Mouse (Mus musculus) midbrain, embryonic 14.5 days (tissue): Measurements from ENCODE around the gene Fh1. TPM values are rescaled to one million over a fixed set of nuclear protein-coding genes. Genes with fewer than 3 reads are reported as not detected.

ENCODE experiments used
- ATAC-seq: fragments of 200-750 bp; cut with Nextera tagmentation; 2 replicates; pipeline ENCODE4 v1.8.0; 2017; ENCODE audit warnings: moderate number of reproducible peaks, moderate library complexity; ENCODE audit not compliant: low FRiP score, low TSS enrichment
- DNase-seq: peaks from one replicate; pipeline ENCODE4 v3.0.0-alpha.2; 2015
- H3K27ac ChIP-seq: fragments of 300-500 bp; sonication (generic); replicated peaks from 2 replicates; pipeline ENCODE4 v1.5.1; 2014; ENCODE audit warnings: mild to moderate bottlenecking, low read depth, low read length, moderate library complexity
- H3K27me3 ChIP-seq: fragments of 300-500 bp; sonication (generic); 2 replicates; pipeline ENCODE4 v1.6.1; 2014; ENCODE audit warnings: low read length, control low read depth, mixed read lengths; ENCODE audit not compliant: control insufficient read depth, insufficient read depth
- H3K36me3 ChIP-seq: fragments of 300-500 bp; sonication (generic); 2 replicates; pipeline ENCODE4 v1.6.1; 2014; ENCODE audit warnings: low read length, control low read depth; ENCODE audit not compliant: control insufficient read depth, insufficient read depth
- H3K4me1 ChIP-seq: fragments of 300-500 bp; sonication (generic); 2 replicates; pipeline ENCODE4 v1.6.1; 2014; ENCODE audit warnings: mild to moderate bottlenecking, antibody characterized with exemption, low read length, control low read depth; ENCODE audit not compliant: control insufficient read depth, insufficient read depth
- H3K4me2 ChIP-seq: fragments of 300-500 bp; sonication (generic); 2 replicates; pipeline ENCODE4 v1.6.1; 2014; ENCODE audit warnings: mild to moderate bottlenecking, low read length, moderate library complexity
- H3K4me3 ChIP-seq: fragments of 300-500 bp; sonication (generic); replicated peaks from 2 replicates; pipeline ENCODE4 v1.5.1; 2014; ENCODE audit warnings: low read depth, low read length
- H3K9ac ChIP-seq: fragments of 300-500 bp; sonication (generic); replicated peaks from 2 replicates; pipeline ENCODE4 v1.6.1; 2014; ENCODE audit warnings: mild to moderate bottlenecking, low read length, moderate library complexity
- H3K9me3 ChIP-seq: fragments of 300-500 bp; sonication (generic); 2 replicates; pipeline ENCODE4 v1.6.1; 2016; ENCODE audit warnings: low read length, control low read depth, mixed read lengths; ENCODE audit not compliant: control insufficient read depth
- WGBS: fragments of 180-500 bp; shearing (Covaris S2); extraction: QIAGEN DNeasy Blood & Tissue Kit; methylation state at CpG from one replicate; pipeline ENCODE4 v1.1.7; 2014; 5-methylcytosine and 5-hydroxymethylcytosine counted together
- polyA plus RNA-seq: library from polyadenylated mRNA; unstranded; fragments of >200 nt; fragmentation: Nextera tagmentation; extraction: Ambion mirVana; gene quantifications from 2 replicates; pipeline ENCODE4 v1.2.1, GENCODE M21; 2014

Gene Fh1
- polyA plus RNA-seq: 81.5 and 87.7 TPM in 2 replicates

GRCm38 (mm10) chr1:175625257-175625879 is at the start of gene Fh1:
TSS of gene Fh1 (minus strand) at chr1:175625635.
- Histone ChIP-seq H3K36me3 (no peaks in the 10 kb centered on the region), H3K27me3 (no peaks in the 10 kb centered on the region), H3K4me2 (peak within 1 kb of the TSS; percentile 87), H3K4me1 (peaks cover 7% of the 10 kb centered on the region), H3K9me3 (no peaks in the 10 kb centered on the region), H3K9ac (peak within 1 kb of the TSS; percentile 92), H3K27ac (peak within 1 kb of the TSS; percentile 85), H3K4me3 (peak within 1 kb of the TSS; percentile 95)
- ATAC-seq (peak; percentile 100), DNase-seq (peak; percentile 97)
- WGBS: under 1% methylated on average over 58 of the region's 58 CpGs

DNA sequence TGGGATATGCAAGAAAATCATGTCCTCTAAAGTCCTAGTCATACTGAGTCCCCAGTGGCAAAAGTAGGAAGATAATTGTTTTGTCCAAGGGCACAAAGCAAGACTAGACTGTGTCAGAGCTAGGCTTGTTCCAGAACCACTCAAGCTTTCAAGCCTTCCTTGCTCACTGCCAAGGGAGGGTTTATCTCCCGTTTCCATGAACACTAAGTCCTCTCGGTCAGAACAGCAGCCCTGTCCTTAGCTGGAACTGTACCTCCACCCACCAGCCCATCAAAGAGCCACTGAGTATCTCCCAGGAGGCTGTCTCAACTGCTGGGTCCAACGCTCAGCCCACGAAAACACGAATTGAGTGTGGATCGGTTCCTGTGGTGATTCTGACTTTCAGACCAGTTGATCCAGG is 49.7 kb upstream of the Fh1 start:
- H3K9me3 ChIP-seq: no peaks in the 10 kb centered on the region
- no peaks in the 10 kb centered on the region for H3K36me3 ChIP-seq
- ATAC-seq: no peak
- no peak overlapping the region for H3K4me2 ChIP-seq
- no peaks in the 10 kb centered on the region for H3K27me3 ChIP-seq
- H3K9ac ChIP-seq: no peak overlapping the region
- no peaks in the 10 kb centered on the region for H3K4me1 ChIP-seq
- WGBS: 82% methylated on average over 6 of the region's 6 CpGs
- DNase-seq: no peak
- no peak overlapping the region for H3K4me3 ChIP-seq
- H3K27ac ChIP-seq: no peak overlapping the region

GRCm38 (mm10) chr1:175673563-175674325 is 48.3 kb upstream of the Fh1 start:
- no peak for DNase-seq
- ATAC-seq: no peak
- H3K27me3 ChIP-seq: no peaks in the 10 kb centered on the region
- no peaks in the 10 kb centered on the region for H3K4me1 ChIP-seq
- H3K4me2 ChIP-seq: no peak overlapping the region
- H3K27ac ChIP-seq: no peak overlapping the region
- H3K9me3 ChIP-seq: no peaks in the 10 kb centered on the region
- WGBS: 89% methylated on average over 7 of the region's 7 CpGs
- H3K4me3 ChIP-seq: no peak overlapping the region
- no peaks in the 10 kb centered on the region for H3K36me3 ChIP-seq
- no peak overlapping the region for H3K9ac ChIP-seq

DNA sequence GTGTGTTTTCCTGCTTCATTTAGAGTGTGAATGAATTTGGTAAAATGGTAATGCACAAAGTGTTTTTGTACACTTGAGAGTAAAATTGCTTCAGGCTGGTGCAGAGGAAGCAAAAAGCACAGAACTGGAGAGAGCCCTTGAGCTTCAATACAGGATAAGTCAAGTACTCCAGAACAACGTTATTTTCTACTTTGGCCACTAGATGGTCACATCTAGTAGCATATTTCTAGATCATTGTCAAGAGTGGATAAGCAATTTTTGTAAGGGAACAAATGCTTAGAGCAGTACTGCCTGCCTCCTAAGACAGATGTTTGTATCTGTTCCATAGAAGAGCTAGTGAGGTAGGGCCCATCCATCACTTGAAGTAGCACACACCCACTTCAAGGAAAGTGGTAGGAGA is 46.2 kb upstream of the Fh1 start:
- no peak overlapping the region for H3K9ac ChIP-seq
- H3K27me3 ChIP-seq: no peaks in the 10 kb centered on the region
- no peak overlapping the region for H3K27ac ChIP-seq
- H3K4me3 ChIP-seq: no peak overlapping the region
- H3K9me3 ChIP-seq: no peaks in the 10 kb centered on the region
- no peaks in the 10 kb centered on the region for H3K4me1 ChIP-seq
- 47% methylated on average over 1 of the region's 1 CpGs for WGBS
- DNase-seq (peak; percentile 42), ATAC-seq (no peak)
- H3K36me3 ChIP-seq: no peaks in the 10 kb centered on the region
- H3K4me2 ChIP-seq: no peak overlapping the region

DNA sequence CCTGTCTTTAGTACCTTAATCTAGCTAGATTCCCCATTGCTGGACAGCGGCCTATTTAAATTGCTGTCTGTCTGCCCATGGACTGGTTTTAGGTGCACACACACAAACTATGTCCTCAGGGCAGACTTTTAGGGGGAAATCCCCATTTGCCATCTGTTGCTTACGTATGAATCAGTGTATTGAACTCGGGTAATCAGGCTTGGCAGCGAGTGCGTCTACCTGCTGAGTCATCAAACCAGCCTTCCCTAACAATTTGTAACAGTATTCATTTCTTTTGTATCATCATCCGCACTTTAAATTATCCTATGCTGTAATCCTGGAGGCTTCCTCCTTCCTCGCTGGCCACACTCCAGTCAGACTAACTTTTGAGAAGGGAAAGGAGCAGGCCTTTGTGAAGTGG is 44.6 kb upstream of the Fh1 start:
- Histone ChIP-seq H3K36me3 (no peaks in the 10 kb centered on the region), H3K27me3 (no peaks in the 10 kb centered on the region), H3K9ac (no peak overlapping the region), H3K4me1 (no peaks in the 10 kb centered on the region), H3K9me3 (no peaks in the 10 kb centered on the region), H3K4me2 (no peak overlapping the region), H3K27ac (no peak overlapping the region), H3K4me3 (no peak overlapping the region)
- DNase-seq (no peak), ATAC-seq (no peak)
- 73% methylated on average over 7 of the region's 7 CpGs for WGBS

- 90% methylated on average over 3 of the region's 3 CpGs for WGBS
- H3K36me3 ChIP-seq: no peaks in the 10 kb centered on the region
- no peaks in the 10 kb centered on the region for H3K4me1 ChIP-seq
These were observed 44.0 kb upstream of the Fh1 start for GRCm38 (mm10) chr1:175669456-175669855.

DNA sequence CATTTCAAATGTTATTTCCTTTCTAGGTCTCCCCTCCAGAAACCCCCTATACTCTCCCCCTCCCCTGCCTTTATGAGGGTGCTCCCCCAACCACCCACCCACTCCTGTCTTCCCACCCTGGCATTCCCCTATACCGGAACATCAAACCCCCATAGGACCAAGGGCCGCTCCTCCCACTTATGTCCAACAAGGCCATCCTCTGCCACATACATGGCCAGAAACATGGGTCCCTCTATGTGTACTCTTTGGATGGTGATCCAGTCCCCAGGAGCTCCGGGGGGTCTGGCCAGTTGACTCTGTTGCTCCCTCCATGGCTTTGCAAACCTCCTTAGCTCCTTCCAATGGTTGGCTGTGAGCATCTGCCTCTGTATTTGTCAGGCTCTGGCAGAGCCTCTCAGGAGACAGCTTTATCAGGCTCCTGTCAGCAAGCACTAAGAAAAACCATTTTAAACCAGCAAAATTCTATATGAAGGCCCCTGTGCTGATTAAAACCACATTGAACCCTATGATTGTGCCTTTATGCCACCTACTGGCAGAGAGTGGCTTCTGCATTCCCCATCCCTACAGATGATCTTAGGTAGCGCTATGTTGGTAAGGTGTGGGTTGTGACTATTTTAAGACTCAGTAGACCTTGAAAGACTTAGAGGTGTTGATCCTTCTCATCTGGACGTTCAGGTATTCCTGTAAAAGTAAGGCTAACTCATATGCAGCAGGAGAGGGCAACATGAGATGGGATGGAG is 43.4 kb upstream of the Fh1 start:
- ATAC-seq (peak; percentile 49; the same call in 1 of the 2 replicates), DNase-seq (peak; percentile 74)
- Histone ChIP-seq H3K4me3 (no peak overlapping the region), H3K4me1 (no peaks in the 10 kb centered on the region), H3K4me2 (no peak overlapping the region), H3K27ac (no peak overlapping the region), H3K9me3 (no peaks in the 10 kb centered on the region), H3K36me3 (no peaks in the 10 kb centered on the region), H3K9ac (no peak overlapping the region), H3K27me3 (no peaks in the 10 kb centered on the region)
- 75% methylated on average over 5 of the region's 5 CpGs for WGBS

More at GRCm38 (mm10) chr1:175669456-175669855, 44.0 kb upstream of the Fh1 start:
- Histone ChIP-seq H3K9ac (no peak overlapping the region), H3K4me2 (no peak overlapping the region), H3K9me3 (no peaks in the 10 kb centered on the region), H3K27ac (no peak overlapping the region), H3K4me3 (no peak overlapping the region), H3K27me3 (no peaks in the 10 kb centered on the region)
- no peak for DNase-seq
- no peak for ATAC-seq

- H3K9me3 ChIP-seq: no peaks in the 10 kb centered on the region
- no peaks in the 10 kb centered on the region for H3K4me1 ChIP-seq
- no peaks in the 10 kb centered on the region for H3K36me3 ChIP-seq
- ATAC-seq: no peak
- H3K4me2 ChIP-seq: no peak overlapping the region
- no peak overlapping the region for H3K27ac ChIP-seq
- DNase-seq: no peak
- H3K27me3 ChIP-seq: no peaks in the 10 kb centered on the region
- H3K9ac ChIP-seq: no peak overlapping the region
- 95% methylated on average over 4 of the region's 4 CpGs for WGBS
- no peak overlapping the region for H3K4me3 ChIP-seq
These were observed 34.5 kb upstream of the Fh1 start for GRCm38 (mm10) chr1:175659900-175660299.
